Mouse (Mus musculus): Measurements from ENCODE around the gene Tbl1x. TPM values are rescaled to one million over a fixed set of nuclear protein-coding genes. Genes with fewer than 3 reads are reported as not detected.
A peak's percentile ranks its signal among the peaks of the same experiment; 100 is the strongest.

Tbl1x gene
- total RNA-seq, 2 experiments from 2014 or later = 51.2 to 51.3 TPM

DNA sequence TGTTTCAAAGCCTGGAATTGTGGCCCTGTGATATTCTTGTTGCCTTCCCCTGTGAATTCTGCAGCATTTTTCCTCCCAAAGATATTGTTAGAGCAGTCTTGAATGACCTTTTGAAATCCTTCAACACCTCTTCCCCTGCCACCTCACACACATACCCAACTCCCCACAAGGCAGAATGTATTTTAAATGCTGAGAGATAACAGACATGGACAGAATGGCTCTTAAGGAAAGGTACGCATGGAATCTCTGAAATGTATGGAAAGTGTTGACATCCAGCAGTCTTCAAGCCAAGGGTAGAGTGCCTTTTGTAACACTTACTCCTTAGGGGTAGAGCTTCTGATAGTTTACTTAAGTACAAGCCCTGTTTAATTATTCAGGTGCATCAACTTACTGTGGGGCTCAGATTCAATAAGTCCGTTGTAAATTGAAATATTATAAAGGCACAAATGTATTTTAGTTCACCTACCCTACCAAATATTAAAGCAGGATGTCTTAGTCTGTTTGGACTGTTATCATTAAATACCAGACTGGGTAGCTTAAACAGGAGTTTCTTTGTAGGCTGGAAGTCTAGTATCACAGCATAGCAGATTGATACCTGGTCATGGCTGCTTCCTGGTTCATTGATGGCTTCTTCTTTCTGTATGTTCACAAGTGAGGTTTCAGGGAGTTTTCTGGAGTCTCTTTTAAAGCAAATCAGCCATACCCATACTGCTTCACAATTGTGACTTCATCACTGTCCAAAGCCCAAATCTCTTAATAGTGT lies 92.9 kb downstream of the Tbl1x start:
- no peak for DNase-seq (ENCODE audit: low spot score in 2 of 2)

- DNase-seq (ENCODE audit: low spot score in 2 of 2) = no peak
These were observed 96.7 kb downstream of the Tbl1x start for GRCm38 (mm10) chrX:77607488-77607887.

DNA sequence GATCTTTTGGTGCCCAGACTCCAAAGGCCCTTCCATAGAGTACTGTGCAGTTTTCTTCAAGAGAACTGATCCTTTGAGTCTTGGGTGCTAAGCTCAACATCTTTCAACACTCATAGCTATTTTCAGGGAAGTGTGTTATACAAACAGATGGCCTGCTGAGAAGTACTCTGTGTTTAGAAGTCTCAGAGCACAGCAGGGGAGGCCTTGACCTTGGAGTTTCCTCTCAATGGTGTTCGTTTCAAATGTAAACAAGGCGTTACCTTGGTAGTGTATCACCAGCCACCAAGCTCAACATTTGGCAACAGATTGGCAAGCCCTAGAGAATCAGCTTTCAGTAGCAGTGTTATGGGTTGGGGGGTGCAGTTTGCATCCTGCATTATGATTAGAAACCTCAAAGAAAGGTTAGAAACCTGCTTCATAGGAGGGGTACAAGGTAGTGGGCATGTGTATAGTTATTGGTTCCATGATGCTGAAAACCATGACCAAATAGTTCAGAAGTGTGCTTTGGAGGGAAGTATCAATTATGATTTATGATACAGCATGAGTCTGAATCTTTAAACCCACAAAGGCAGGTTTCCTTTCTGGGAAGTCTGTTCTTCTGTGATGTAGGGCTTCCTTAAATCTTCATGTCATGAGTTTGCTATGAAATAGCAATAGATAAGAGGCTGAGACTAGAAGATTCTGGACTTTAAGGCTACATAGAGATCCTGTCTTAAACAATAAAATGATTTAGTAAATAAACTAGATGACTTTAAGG lies 98.3 kb downstream of the Tbl1x start:
- no peak for DNase-seq (ENCODE audit: low spot score in 2 of 2)

GRCm38 (mm10) chrX:77611938-77612337 lies 101.1 kb downstream of the Tbl1x start:
- no peak for DNase-seq (ENCODE audit: low spot score in 2 of 2)

GRCm38 (mm10) chrX:77613041-77613440 lies 102.2 kb downstream of the Tbl1x start:
- DNase-seq (ENCODE audit: low spot score in 2 of 2) = no peak

DNA sequence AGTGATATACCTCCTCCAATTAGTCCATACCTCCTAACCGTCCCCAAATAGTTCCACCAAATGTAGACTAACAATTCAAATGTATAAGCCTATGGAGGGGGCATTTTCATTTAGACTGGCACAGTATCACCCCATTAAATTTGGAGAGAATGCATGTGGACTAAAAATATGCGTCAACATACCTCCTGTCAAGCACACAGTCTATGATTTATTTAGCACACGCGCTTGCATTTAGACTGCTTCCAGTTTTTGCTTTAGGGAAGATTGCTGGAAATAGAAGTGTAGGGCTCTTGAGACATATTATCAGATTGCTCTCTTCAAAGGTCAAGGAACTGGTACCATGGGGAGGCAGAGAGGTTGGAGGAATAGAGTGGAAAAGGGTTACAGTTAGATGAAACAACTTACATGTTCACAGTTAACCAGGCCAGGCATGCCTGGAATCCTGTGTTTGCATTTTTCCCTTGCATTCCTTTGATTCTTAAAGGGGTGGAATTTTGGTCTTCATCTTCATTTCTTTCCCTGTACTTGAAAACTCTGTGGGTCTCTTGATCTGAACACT lies 105.0 kb downstream of the Tbl1x start:
- no peak for DNase-seq (ENCODE audit: low spot score in 2 of 2)

DNA sequence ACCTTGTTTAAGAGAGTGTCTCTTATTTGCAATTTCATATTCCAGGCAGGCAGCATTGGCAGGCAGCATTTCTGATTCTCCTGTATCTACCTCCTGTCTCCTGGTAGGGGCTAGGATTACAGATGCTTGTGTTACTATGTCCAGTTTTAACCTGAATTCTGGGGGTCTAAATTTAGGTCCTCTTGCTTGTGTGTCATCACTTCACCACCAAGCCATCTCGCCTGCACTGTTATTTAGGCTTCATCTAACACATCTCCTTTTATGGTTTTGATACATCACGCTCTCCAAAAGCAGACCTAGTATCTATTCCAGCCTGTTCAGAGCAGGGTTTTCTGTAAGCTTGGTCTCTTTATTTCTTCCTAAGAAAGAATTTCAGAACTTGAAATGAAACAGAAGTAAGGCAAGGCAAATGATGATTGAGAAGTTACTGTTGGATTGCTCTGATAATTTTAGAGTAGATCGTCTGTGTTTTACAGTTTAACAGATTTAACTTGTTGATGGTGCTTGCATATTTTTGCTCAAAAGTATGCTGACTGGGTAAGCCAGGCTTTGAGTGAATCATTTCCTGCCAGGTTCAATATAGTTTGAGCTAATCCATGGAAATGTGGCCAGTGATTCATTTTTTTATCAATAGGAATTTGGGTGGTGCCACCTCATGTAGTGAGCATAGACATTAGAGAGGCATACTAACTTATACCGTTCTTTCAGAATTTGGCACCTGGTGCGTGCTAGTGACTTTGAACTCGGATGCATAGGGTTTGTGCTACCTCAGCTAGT lies 106.7 kb downstream of the Tbl1x start:
- DNase-seq (ENCODE audit: low spot score in 2 of 2) = no peak

GRCm38 (mm10) chrX:77630439-77630838 lies 119.6 kb downstream of the Tbl1x start:
- no peak for DNase-seq (ENCODE audit: low spot score in 2 of 2)

DNA sequence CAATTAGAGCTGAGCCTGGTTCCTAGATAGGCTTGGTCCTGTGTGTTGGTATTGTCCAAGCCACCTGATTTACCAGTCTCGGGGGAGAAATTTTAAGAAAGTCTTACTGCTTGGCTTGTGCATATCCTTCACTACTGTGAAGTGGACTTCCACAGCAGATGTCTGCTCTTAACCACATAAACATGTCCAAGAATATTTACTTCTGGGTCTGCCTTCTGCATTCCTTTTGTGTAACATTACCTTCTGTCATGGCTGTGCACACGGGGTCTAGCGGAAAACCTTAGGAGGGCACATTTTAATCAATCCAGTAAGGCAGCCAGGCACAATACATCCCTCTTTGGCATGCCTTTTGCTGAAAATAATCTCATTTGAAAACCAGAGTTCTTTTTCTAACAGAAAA lies 125.7 kb downstream of the Tbl1x start:
- no peak for DNase-seq (ENCODE audit: low spot score in 2 of 2)

- DNase-seq (ENCODE audit: low spot score in 2 of 2) = peak; percentile 21 to 49
These were observed 127.3 kb downstream of the Tbl1x start for GRCm38 (mm10) chrX:77638076-77638475.

DNA sequence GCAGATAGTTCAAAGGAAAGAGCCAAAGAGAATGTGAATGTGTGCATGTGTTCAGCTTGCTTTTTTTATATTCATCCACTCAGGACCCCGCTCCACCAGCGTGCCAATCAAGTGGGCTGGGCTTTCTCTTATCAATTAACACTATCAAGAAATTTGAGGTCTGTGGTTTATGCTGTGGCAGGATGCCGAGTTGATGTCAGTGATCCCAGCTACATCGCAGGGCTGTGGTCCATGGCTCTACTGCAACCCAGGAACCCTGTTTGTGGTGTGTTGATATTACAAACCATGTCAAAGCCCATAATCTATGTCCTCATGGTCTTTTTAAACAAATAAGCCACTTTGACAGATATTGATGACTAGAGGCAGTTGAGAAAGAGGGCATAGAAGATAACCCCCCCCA lies 129.5 kb downstream of the Tbl1x start:
- no peak for DNase-seq (ENCODE audit: low spot score in 2 of 2)

GRCm38 (mm10) chrX:77646164-77646563 lies 135.4 kb downstream of the Tbl1x start:
- no peak for DNase-seq (ENCODE audit: low spot score in 2 of 2)

GRCm38 (mm10) chrX:77650246-77650645 lies 139.4 kb downstream of the Tbl1x start:
- DNase-seq (ENCODE audit: low spot score in 2 of 2) = no peak

GRCm38 (mm10) chrX:77662030-77662429 lies 151.2 kb downstream of the Tbl1x start:
- no peak for DNase-seq (ENCODE audit: low spot score in 2 of 2)

DNA sequence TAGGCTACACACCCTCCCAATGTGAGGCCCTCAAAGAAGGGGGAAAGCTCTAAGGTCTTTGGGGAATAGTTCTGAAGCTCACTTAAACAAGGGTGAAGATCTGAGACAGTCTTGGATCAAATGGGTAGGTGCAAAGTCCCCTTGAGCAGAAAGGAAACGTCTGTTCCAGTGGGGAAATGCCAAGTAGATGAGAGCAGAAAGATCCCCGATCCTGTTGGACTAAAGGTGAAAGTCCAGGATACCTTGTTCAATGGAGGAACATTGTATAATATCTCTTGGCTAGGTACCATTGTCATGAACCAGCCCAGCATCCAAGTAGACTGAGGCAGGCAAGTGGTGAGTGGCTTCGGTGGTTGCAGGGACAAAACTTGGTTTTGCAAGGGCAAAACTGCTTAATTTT lies 152.5 kb downstream of the Tbl1x start:
- no peak for DNase-seq (ENCODE audit: low spot score in 2 of 2)

GRCm38 (mm10) chrX:77665030-77665429 lies 154.2 kb downstream of the Tbl1x start:
- no peak for DNase-seq (ENCODE audit: low spot score in 2 of 2)

DNA sequence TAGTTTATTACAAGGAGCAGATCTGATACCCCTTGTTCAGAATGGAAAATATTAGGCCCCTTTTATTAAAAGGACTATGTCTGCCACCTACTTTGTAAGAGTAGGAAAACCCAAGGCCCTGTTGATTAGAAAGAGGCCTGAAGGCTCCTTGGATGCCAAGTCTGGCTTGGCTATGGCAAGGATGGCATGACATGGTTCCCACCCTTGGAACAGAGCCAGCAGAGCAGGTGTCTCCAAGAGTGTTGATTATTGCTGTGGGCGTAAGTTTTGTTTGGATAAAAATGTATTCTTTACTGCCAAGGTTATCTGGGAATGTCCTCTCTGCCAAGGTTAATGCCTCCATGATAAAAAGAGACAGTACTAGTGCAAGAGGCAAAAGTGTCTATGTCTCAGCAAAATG lies 156.1 kb downstream of the Tbl1x start:
- no peak for DNase-seq (ENCODE audit: low spot score in 2 of 2)

- DNase-seq (ENCODE audit: low spot score in 2 of 2) = no peak
These were observed 156.6 kb downstream of the Tbl1x start for GRCm38 (mm10) chrX:77667441-77667840.

- peak in 1 of 2 experiments; percentile 1 for DNase-seq (ENCODE audit: low spot score in 2 of 2)
These were observed 159.2 kb downstream of the Tbl1x start for GRCm38 (mm10) chrX:77669779-77670550.

Measured in left cerebral cortex, adult 18-20 months (tissue).